Mouse (Mus musculus): ENCODE measurements at regions not wholly inside any gene's neighbourhood (a gene's known extent, or its start where the extent isn't known, plus 50 kb on each side); places are given as distances from the start of the nearest gene placed in this dataset.

GRCm38 (mm10) chr3:63542638-63543408, 59.1 kb upstream of the Gm34302 start:
- ATAC-seq (ENCODE audit: low TSS enrichment), result no peak

- ATAC-seq (ENCODE audit: low TSS enrichment), result no peak
These were observed 55.2 kb upstream of the Gm34302 start for GRCm38 (mm10) chr3:63538881-63539280.

- no peak for ATAC-seq (ENCODE audit: low TSS enrichment)
These were observed 50.5 kb upstream of the Gm34302 start for GRCm38 (mm10) chr3:63534141-63534540.
